Mouse (Mus musculus): ENCODE measurements at regions not wholly inside any gene's neighbourhood (a gene's known extent, or its start where the extent isn't known, plus 50 kb on each side); places are given as distances from the start of the nearest gene placed in this dataset.

- H3K27ac ChIP-seq (ENCODE audit: control insufficient read depth, low read depth, low read length) = no peak overlapping the region
These were observed 760.6 kb upstream of the Map3k7 start for GRCm38 (mm10) chr4:31203286-31203685.

GRCm38 (mm10) chr4:31205332-31205970, 758.4 kb upstream of the Map3k7 start:
- Histone ChIP-seq H3K4me1 (ENCODE audit: control insufficient read depth in 1 of 2, insufficient read depth in 2 of 2, low read length in 2 of 2) (no peaks in the 10 kb centered on the region), H3K27me3 (ENCODE audit: control insufficient read depth in 1 of 2, insufficient read depth in 2 of 2, low read length in 2 of 2) (no peaks in the 10 kb centered on the region), H3K9me3 (replicated peaks; ENCODE audit: insufficient read depth, low read length) (no peaks in the 10 kb centered on the region), H3K36me3 (ENCODE audit: control insufficient read depth in 1 of 2, insufficient read depth in 2 of 2, low read length in 2 of 2) (no peaks in the 10 kb centered on the region), H3K4me3 (ENCODE audit: control insufficient read depth in 1 of 2, insufficient read depth in 1 of 2, low read depth in 2 of 2, low read length in 2 of 2) (no peak overlapping the region), H3K9ac (ENCODE audit: control insufficient read depth, low read depth, low read length, poor library complexity, severe bottlenecking) (no peak overlapping the region), H3K27ac (ENCODE audit: control insufficient read depth, low read depth, low read length) (no peak overlapping the region), H3K79me2 (ENCODE audit: control insufficient read depth, insufficient read depth, low read length, poor library complexity) (no peaks in the 10 kb centered on the region)
- DNase-seq (ENCODE audit: low read depth, low spot score) = no peak
- no peak for TF ChIP-seq MEF2A (IDR thresholded peaks at IDR 0.05; ENCODE audit: extremely low read depth, insufficient replicate concordance, low read depth, low read length, poor library complexity, severe bottlenecking)
- no peak for TF ChIP-seq USF2 (IDR thresholded peaks at IDR 0.05; ENCODE audit: borderline replicate concordance in 1 of 2, insufficient read depth in 1 of 2, low read depth in 1 of 2, low read length in 2 of 2)
- no peak for TF ChIP-seq MXI1 (IDR thresholded peaks at IDR 0.05; ENCODE audit: low read depth, low read length)
- no peak for TF ChIP-seq SIN3A (IDR thresholded peaks at IDR 0.05; ENCODE audit: low read length)

More at GRCm38 (mm10) chr4:31203286-31203685, 760.6 kb upstream of the Map3k7 start:
- no peak for TF ChIP-seq POLR2AphosphoS2 (IDR thresholded peaks at IDR 0.05; ENCODE audit: low read length)
- TF ChIP-seq KAT2A (conservative IDR thresholded peaks at IDR 0.05; ENCODE audit: low read depth, low read length) = no peak
- TF ChIP-seq MXI1 (IDR thresholded peaks at IDR 0.05; ENCODE audit: low read depth, low read length) = no peak
- no peak for TF ChIP-seq RCOR1 (IDR thresholded peaks at IDR 0.05; ENCODE audit: low read depth, low read length)
- TF ChIP-seq SMC3 (IDR thresholded peaks at IDR 0.05; ENCODE audit: low read depth, low read length) = no peak
- no peak for TF ChIP-seq USF1 (IDR thresholded peaks at IDR 0.05; ENCODE audit: low read depth, low read length)
- no peak for TF ChIP-seq MAZ (IDR thresholded peaks at IDR 0.05; ENCODE audit: low read depth, low read length)
- TF ChIP-seq HCFC1 (IDR thresholded peaks at IDR 0.05; ENCODE audit: low read depth, low read length) = no peak
- TF ChIP-seq EP300 (IDR thresholded peaks at IDR 0.05; ENCODE audit: low read depth in 1 of 2, low read length in 2 of 2) = no peak
- TF ChIP-seq RAD21 (IDR thresholded peaks at IDR 0.05; ENCODE audit: low read depth, low read length) = no peak
- no peak for TF ChIP-seq MAFK (IDR thresholded peaks at IDR 0.05; ENCODE audit: borderline replicate concordance, low read depth, low read length)
- no peak for TF ChIP-seq GABPA (IDR thresholded peaks at IDR 0.05; ENCODE audit: low read depth, low read length)
- TF ChIP-seq ELF1 (IDR thresholded peaks at IDR 0.05; ENCODE audit: low read depth, low read length) = no peak
- no peak for TF ChIP-seq MYB (IDR thresholded peaks at IDR 0.05; ENCODE audit: low read depth, low read length)
- TF ChIP-seq POLR2A (IDR thresholded peaks at IDR 0.05; ENCODE audit: control insufficient read depth in 1 of 2, insufficient read depth in 1 of 2, low read depth in 1 of 2, low read length in 2 of 2, poor library complexity in 1 of 2) = no peak
- no peak for TF ChIP-seq CHD2 (IDR thresholded peaks at IDR 0.05; ENCODE audit: low read length)
- TF ChIP-seq JUND (IDR thresholded peaks at IDR 0.05; ENCODE audit: low read depth, low read length) = no peak
- TF ChIP-seq NRF1 (IDR thresholded peaks at IDR 0.05; ENCODE audit: insufficient read depth, low read depth, low read length, poor library complexity, severe bottlenecking) = no peak
- no peak overlapping the region for H3K4me3 ChIP-seq (ENCODE audit: control insufficient read depth in 1 of 2, insufficient read depth in 1 of 2, low read depth in 2 of 2, low read length in 2 of 2)
- no peak overlapping the region for H3K9ac ChIP-seq (ENCODE audit: control insufficient read depth, low read depth, low read length, poor library complexity, severe bottlenecking)
- no peaks in the 10 kb centered on the region for H3K4me1 ChIP-seq (ENCODE audit: control insufficient read depth in 1 of 2, insufficient read depth in 2 of 2, low read length in 2 of 2)
- DNase-seq (ENCODE audit: low read depth, low spot score) = no peak
- no peaks in the 10 kb centered on the region for H3K9me3 ChIP-seq (replicated peaks; ENCODE audit: insufficient read depth, low read length)
- H3K27me3 ChIP-seq (ENCODE audit: control insufficient read depth in 1 of 2, insufficient read depth in 2 of 2, low read length in 2 of 2) = no peaks in the 10 kb centered on the region
- H3K79me2 ChIP-seq (ENCODE audit: control insufficient read depth, insufficient read depth, low read length, poor library complexity) = no peaks in the 10 kb centered on the region
- H3K36me3 ChIP-seq (ENCODE audit: control insufficient read depth in 1 of 2, insufficient read depth in 2 of 2, low read length in 2 of 2) = no peaks in the 10 kb centered on the region

Measured in MEL (cell line).